Mouse (Mus musculus) kidney, postnatal 25 days (tissue): ENCODE data around the gene Abhd10.

Experiments used
- DNase-seq, 2 experiments: peaks; one replicate each; pipeline ENCODE4 v3.0.0; 2021; ENCODE audit warnings: mixed read lengths in 2 of 2

Abhd10 gene

GRCm38 (mm10) chr16:45742615-45743476 lies at the start of gene Abhd10:
Gene Abhd10, minus strand, starts transcription at chr16:45742955.
- DNase-seq, result peak; percentile 97 to 98

GRCm38 (mm10) chr16:45791286-45791685 lies 48.5 kb upstream of the Abhd10 start:
- peak in 1 of 2 experiments; percentile 43 for DNase-seq

- DNase-seq, result no peak
Observed at GRCm38 (mm10) chr16:45789311-45789710, 46.6 kb upstream of the Abhd10 start.

- DNase-seq, result no peak
Observed at GRCm38 (mm10) chr16:45787650-45788049, 44.9 kb upstream of the Abhd10 start.

GRCm38 (mm10) chr16:45786639-45787038 lies 43.9 kb upstream of the Abhd10 start:
- peak in 1 of 2 experiments; percentile 34 for DNase-seq

- DNase-seq, result no peak
Observed at GRCm38 (mm10) chr16:45780001-45780400, 37.2 kb upstream of the Abhd10 start.

GRCm38 (mm10) chr16:45774813-45775212 lies 32.1 kb upstream of the Abhd10 start:
- no peak for DNase-seq

- no peak for DNase-seq
Observed at GRCm38 (mm10) chr16:45770914-45771313, 28.2 kb upstream of the Abhd10 start.

- peak in 1 of 2 experiments; percentile 47 for DNase-seq
Observed at GRCm38 (mm10) chr16:45767853-45768640, 25.3 kb upstream of the Abhd10 start.

GRCm38 (mm10) chr16:45767434-45767833 lies 24.7 kb upstream of the Abhd10 start:
- DNase-seq, result no peak

GRCm38 (mm10) chr16:45765801-45766494 lies 23.2 kb upstream of the Abhd10 start:
- no peak for DNase-seq

GRCm38 (mm10) chr16:45765102-45765501 lies 22.3 kb upstream of the Abhd10 start:
- no peak for DNase-seq

- DNase-seq, result no peak
Observed at GRCm38 (mm10) chr16:45762859-45763505, 20.2 kb upstream of the Abhd10 start.

GRCm38 (mm10) chr16:45761425-45761824 lies 18.7 kb upstream of the Abhd10 start:
- no peak for DNase-seq

- peak; percentile 19 to 59 for DNase-seq
Observed at GRCm38 (mm10) chr16:45758726-45759269, 16.0 kb upstream of the Abhd10 start.

- DNase-seq, result peak; percentile 80 to 83
Observed at GRCm38 (mm10) chr16:45757421-45758078, 14.8 kb upstream of the Abhd10 start.

GRCm38 (mm10) chr16:45756855-45757254 lies 14.1 kb upstream of the Abhd10 start:
- DNase-seq, result peak in 1 of 2 experiments; percentile 58

- DNase-seq, result no peak
Observed at GRCm38 (mm10) chr16:45743591-45744144, 913 bp upstream of the Abhd10 start.

- no peak for DNase-seq
Observed at GRCm38 (mm10) chr16:45737880-45738279, 4.9 kb downstream of the Abhd10 start.

- DNase-seq, result no peak
Observed at GRCm38 (mm10) chr16:45736724-45737123, 6.0 kb downstream of the Abhd10 start.

- peak; percentile 51 to 62 for DNase-seq
Observed at GRCm38 (mm10) chr16:45729163-45729562, 13.6 kb downstream of the Abhd10 start.
